Mouse (Mus musculus): ENCODE measurements around the gene Serpinb6c.
A peak's percentile ranks its signal among the peaks of the same experiment; 100 is the strongest.
"Not testable (repeated sequence)": the region's sequence is repeated elsewhere in the genome, so short reads cannot be mapped to it uniquely, and the experiment has no call there.

Gene Serpinb6c

GRCm38 (mm10) chr13:33905176-33905954, at the start of gene Serpinb6c:
Gene Serpinb6c (minus strand): TSS chr13:33905708.
- DNase-seq (ENCODE audit: low spot score): no peak

GRCm38 (mm10) chr13:33952947-33953346, 47.4 kb upstream of the Serpinb6c start:
- DNase-seq (ENCODE audit: low spot score): no peak

GRCm38 (mm10) chr13:33952075-33952449, 46.6 kb upstream of the Serpinb6c start:
- no peak for DNase-seq (ENCODE audit: low spot score)

- no peak for DNase-seq (ENCODE audit: low spot score)
These were observed 46.0 kb upstream of the Serpinb6c start for GRCm38 (mm10) chr13:33951308-33952074.

- DNase-seq (ENCODE audit: low spot score): peak; percentile 53
These were observed 36.8 kb upstream of the Serpinb6c start for GRCm38 (mm10) chr13:33942212-33942779.

DNA sequence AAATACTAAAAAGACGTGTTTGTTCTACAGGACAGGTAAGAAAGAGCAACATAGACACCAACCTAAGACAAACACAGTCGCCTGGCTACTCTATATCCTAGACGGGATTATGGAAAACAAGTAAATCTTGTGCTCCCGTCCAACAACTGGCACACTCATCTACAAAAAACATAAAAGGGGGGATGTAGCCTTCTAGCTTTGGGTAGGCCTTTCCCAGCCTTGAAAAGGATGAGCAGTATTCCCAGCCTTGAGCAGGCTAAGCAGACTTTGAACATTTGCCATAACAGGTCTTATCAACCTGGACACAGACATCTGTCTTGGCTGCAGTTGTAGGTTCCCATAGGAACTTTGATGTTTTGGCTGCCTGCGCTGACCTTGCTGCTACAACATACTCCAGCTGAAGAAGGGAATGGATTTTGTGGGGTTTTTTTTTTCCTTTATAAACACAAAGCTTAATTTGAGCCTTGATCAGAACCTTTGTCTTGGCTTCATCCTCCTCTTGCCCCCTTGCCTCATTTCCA, 35.8 kb upstream of the Serpinb6c start:
- no peak for DNase-seq (ENCODE audit: low spot score)

DNA sequence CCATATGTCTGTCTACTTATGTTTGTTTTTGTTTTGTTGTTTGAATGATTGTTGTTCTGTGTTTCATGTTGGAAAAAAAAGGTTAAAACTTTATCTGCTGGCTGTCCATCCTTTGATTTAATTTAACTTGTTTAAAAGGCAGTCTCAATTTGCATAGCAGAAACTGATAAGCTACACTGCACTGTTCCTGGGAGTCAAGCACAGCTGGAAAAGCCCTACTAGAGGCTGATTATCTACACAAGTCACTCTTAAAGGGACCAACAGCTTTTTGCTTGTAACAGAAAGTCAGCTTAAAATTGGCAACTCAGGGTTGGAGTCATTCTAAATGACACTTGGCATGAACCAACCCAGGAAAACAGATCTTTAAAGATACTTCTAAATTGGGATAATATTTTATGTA, 32.1 kb upstream of the Serpinb6c start:
- DNase-seq (ENCODE audit: low spot score): not testable (repeated sequence)

DNA sequence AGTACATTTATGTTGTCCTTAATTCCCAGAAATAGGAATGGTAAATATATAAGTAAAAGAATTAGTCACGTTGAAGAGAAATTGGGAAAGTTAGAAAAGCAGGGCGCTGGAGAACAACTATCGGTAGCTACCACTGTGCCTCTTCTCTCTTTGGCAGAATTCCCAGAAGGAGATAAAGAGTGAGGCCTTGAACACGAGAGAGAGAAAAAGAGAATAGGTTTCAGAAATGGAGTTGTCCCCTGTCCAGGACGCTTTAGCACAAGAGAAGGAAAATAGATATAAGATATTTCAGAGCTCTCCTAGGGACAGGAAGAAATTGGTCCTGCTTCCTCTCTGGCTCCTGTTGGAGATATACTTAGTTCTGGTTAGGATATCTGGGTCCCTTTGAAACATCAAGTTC, 31.6 kb upstream of the Serpinb6c start:
- DNase-seq (ENCODE audit: low spot score): no peak

DNA sequence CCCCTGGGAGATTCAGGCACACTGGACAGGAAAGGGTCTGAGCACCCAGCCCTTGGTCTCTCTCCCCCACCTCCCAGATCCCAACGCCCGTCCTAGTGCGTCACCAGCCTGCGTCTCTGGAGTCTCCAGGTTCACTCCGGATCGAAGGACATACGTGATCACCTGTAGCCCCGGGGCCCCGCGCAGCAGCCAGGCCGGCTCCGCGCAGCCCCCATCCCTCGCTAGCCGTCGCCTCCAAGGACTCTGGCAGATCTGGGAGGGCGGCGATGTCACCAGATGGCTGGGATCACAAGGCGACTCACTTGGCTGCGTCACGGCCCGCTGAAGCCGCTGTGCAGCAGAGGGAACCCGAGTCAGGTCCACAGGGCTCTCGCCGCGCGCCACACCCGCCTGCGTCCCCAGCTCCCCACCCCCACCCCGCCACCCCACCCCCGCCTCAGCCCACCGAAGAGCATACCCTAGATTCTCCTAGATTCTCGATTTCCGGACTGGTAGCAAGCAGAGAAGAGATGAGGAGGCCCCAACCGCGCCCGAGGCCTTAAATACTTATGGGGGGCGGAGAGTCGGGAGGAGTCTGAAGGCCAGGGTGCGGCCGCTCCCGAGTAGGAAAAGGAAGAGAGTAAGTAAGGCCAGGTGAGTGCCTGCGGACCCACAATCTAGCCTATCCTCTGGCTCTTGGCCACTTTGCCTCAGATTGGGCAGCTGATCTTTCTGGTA, 30.1 kb upstream of the Serpinb6c start:
- peak; percentile 68 for DNase-seq (ENCODE audit: low spot score)

- no peak for DNase-seq (ENCODE audit: low spot score)
These were observed 29.2 kb upstream of the Serpinb6c start for GRCm38 (mm10) chr13:33934743-33935142.

DNA sequence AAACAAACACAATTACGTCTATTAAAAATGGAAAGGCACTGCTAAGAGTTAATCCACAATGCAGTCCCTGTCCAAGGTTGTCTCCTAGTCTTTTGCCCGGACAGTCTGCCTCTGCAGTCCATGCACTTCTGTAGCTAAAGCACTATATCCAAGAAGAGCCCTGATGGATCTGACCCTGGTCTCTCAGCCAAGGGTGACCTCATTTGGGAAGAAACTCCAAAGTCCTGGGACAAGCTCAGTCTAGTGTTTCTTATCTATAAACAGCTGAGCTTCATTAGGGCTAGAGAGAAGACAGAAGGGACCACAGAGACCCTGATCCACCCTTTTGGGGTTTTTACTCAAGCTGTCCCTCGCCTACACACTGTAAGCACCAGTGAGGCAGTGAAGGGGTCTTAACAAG, 25.4 kb upstream of the Serpinb6c start:
- DNase-seq (ENCODE audit: low spot score): no peak

GRCm38 (mm10) chr13:33930281-33930680, 24.8 kb upstream of the Serpinb6c start:
- DNase-seq (ENCODE audit: low spot score): no peak

DNA sequence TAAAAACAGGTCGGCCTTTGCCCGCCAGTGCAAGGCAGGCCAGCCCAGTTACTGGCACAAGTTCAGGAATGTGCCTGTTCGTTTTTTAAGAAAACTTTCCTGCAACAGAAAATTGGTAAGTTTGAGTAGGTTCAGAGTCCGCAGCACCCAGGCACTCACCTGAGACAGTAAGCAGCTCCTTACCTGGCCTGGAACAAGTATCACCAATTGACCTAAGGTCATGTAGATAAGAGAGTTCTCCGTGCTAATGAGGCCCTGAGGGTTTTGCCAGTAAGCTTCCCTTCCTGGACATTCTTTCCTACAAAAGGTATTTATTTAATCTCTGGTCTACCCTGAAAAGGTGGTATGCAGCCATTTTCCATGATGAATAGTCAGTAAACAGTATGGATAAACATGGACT, 16.2 kb upstream of the Serpinb6c start:
- no peak for DNase-seq (ENCODE audit: low spot score)

GRCm38 (mm10) chr13:33921041-33921440, 15.5 kb upstream of the Serpinb6c start:
- DNase-seq (ENCODE audit: low spot score): no peak

DNA sequence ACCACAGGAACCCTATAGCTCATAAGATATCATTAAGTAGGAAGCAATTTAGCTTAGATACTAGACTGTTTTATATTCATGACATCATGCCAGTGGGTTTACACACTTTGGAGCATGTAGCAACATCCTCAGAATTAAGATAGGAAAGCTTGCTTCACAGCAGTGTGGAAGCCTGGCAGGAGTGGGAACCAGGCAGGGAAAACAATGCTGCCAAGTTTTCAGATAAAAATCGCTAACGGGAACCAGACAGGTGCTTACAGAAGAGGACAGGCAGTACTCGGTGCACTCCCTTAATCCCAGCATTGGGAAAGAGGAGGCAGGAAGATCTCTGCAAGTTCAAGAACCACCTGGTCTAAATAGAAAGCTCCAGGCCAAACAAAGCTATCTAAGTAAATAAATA, 1.3 kb upstream of the Serpinb6c start:
- no peak for DNase-seq (ENCODE audit: low spot score)

GRCm38 (mm10) chr13:33903290-33903689, 2.2 kb downstream of the Serpinb6c start:
- no peak for DNase-seq (ENCODE audit: low spot score)

DNA sequence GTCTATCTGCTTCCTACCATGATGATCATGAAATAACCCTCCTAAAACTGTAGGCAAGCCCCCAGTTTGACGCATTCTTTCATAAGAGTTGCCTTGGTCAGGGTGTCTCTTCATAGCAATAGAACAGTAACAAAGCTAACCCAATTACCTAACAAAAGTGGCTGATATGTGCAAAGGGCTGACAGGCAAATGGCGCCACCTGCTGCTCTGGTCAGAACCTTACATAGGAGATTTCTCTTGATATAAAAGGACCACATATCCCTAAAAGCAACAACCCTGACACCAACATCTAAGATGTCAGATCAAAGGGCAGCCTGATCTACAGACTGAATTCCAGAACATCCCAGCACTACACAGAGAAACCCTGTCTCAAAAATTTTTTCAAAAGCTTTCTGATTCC, 11.3 kb downstream of the Serpinb6c start:
- peak; percentile 55 for DNase-seq (ENCODE audit: low spot score)

DNA sequence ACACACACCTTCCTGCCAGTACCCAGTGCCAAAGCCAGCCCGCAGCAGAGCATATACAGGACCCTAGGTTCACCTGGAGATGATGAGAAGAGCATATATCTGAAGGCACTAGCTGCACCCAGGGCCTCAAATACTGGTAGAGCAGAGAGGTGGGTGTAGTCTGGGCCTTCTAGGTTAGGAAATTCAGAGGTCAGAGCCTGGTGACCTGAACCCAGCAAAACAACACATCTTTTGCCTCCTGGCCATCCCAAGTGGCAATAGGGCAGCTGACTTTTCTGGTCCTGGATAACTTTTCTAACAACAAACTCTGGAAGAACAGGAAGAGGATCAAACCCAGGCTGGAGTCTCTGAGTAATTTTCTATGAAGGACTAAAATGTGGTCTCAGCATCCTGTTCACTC, 62.2 kb downstream of the Serpinb6c start, which contains the start of gene Serpinb6e:
Serpinb6e (minus strand) TSS at position 101 of the 400 bp plus-strand sequence.
- DNase-seq (ENCODE audit: low spot score): no peak

DNA sequence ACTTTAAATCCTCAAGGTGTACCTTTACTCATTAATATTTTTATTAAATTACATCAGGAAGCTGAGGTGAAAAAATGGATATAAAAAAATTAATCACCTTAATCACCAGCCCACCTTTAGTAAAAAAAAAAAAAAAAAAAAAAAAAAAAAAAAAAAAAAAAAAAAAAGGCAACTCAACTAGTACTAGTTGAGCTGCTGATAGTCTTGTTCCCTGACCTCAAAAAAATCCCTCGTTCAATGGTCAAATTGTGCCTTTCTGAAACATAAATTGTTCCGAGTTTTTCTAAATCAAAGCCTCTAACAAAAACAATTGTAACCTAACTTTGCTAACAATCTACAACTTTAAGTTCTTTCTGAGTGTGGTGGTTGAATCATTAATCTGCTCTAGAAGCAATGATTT, 74.8 kb downstream of the Serpinb6c start:
- DNase-seq (ENCODE audit: low spot score): no peak

Measured in embryo, embryonic 10.5 days (tissue).